Mouse (Mus musculus) liver, embryonic 14.5 days (tissue): ENCODE measurements at regions not wholly inside any gene's neighbourhood (a gene's known extent, or its start where the extent isn't known, plus 50 kb on each side); places are given as distances from the start of the nearest gene placed in this dataset.

ENCODE experiments used
- CTCF ChIP-seq: IDR thresholded peaks from 2 replicates; pipeline ENCODE4 v1.5.1; 2016; ENCODE audit warnings: antibody characterized with exemption, low read depth, control low read depth
- EP300 ChIP-seq: IDR thresholded peaks from 2 replicates; pipeline ENCODE4 v1.6.1; 2016; ENCODE audit warnings: antibody characterized with exemption, low read depth

DNA sequence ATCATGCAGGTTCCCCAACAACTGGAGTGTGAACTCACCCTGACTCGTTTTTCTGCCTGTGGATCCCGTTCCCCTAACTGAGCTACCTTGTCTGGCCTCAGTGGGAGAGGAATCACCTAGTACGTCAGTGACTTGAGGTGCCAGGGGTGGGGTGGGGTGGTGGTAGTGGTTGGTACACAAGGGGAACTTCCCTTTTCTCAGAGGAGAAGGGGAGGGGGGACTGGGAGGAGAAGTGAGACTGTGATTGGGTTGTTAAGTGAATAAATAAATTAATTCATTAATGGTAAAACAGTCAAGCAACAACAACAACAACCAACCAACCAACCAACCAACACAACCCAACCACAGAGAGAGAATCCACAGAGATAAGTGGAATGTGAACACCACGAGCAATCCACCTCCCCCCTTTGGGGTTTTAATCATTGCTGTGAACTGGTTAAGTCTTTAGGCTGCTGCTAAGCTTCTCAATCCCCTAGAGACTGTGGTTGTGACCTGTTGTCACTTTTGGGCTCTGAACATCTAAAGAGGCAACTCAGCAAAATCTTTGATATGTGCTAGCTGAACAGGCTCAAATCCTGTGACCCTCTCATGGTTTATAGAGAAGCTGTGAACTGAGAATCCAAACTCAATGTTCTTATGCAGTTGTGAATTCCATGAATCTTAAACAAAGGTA lies 111.0 kb upstream of the Fbxo11 start:
- TF ChIP-seq EP300, result no peak
- no peak for TF ChIP-seq CTCF
